Mouse (Mus musculus) liver, embryonic 13.5 days (tissue): Measurements from ENCODE around the gene Olfr124. TPM values are rescaled to one million over a fixed set of nuclear protein-coding genes. Genes with fewer than 3 reads are reported as not detected.

ENCODE experiments used
- ATAC-seq: fragments of 200-750 bp; cut with Nextera tagmentation; 2 replicates; pipeline ENCODE4 v1.8.0; 2017; ENCODE audit warnings: low read depth, mild to moderate bottlenecking, moderate number of reproducible peaks, moderate library complexity
- DNase-seq: peaks from one replicate; pipeline ENCODE4 v3.0.0; 2022
- H3K27ac ChIP-seq: fragments of 300-500 bp; sonication (generic); 2 replicates; pipeline ENCODE4 v1.5.1; 2015; ENCODE audit warnings: moderate library complexity, mild to moderate bottlenecking, inconsistent platforms
- H3K27me3 ChIP-seq: fragments of 300-500 bp; sonication (generic); 2 replicates; pipeline ENCODE4 v1.6.1; 2015; ENCODE audit warnings: mild to moderate bottlenecking, inconsistent platforms
- H3K36me3 ChIP-seq: fragments of 300-500 bp; sonication (generic); 2 replicates; pipeline ENCODE4 v1.6.1; 2015; ENCODE audit warnings: mild to moderate bottlenecking, inconsistent platforms
- H3K4me1 ChIP-seq: fragments of 300-500 bp; sonication (generic); replicated peaks from 2 replicates; pipeline ENCODE4 v1.6.1; 2015; ENCODE audit warnings: inconsistent platforms
- H3K4me2 ChIP-seq: fragments of 300-500 bp; sonication (generic); 2 replicates; pipeline ENCODE4 v1.6.1; 2015; ENCODE audit warnings: inconsistent platforms, mild to moderate bottlenecking, moderate library complexity
- H3K4me3 ChIP-seq: fragments of 300-500 bp; sonication (generic); replicated peaks from 2 replicates; pipeline ENCODE4 v1.5.1; 2015; ENCODE audit warnings: mild to moderate bottlenecking, inconsistent platforms
- H3K9ac ChIP-seq: fragments of 300-500 bp; sonication (generic); 2 replicates; pipeline ENCODE4 v1.6.1; 2015; ENCODE audit warnings: mild to moderate bottlenecking, inconsistent platforms
- H3K9me3 ChIP-seq: fragments of 300-500 bp; sonication (generic); replicated peaks from 2 replicates; pipeline ENCODE4 v1.6.1; 2016; ENCODE audit warnings: inconsistent platforms
- WGBS: fragments of 180-500 bp; shearing (Covaris S2); methylation state at CpG from one replicate; pipeline ENCODE4 v1.1.7; 2015; ENCODE audit not compliant: insufficient replicate concordance; 5-methylcytosine and 5-hydroxymethylcytosine counted together
- polyA plus RNA-seq: library from polyadenylated mRNA; unstranded; fragments of >200 nt; fragmentation: Nextera tagmentation; extraction: Ambion mirVana; gene quantifications from 2 replicates; pipeline ENCODE4 v1.2.1, GENCODE M21; 2015

Gene Olfr124
- polyA plus RNA-seq: not detected in 2 replicates

- ATAC-seq (no peak), DNase-seq (no peak)
- Histone ChIP-seq H3K4me1 (no peaks in the 10 kb centered on the region), H3K27me3 (no peaks in the 10 kb centered on the region), H3K9me3 (no peaks in the 10 kb centered on the region), H3K4me3 (no peak within 1 kb of the TSS), H3K9ac (no peak within 1 kb of the TSS), H3K4me2 (no peak within 1 kb of the TSS), H3K36me3 (no peaks in the 10 kb centered on the region), H3K27ac (no peak within 1 kb of the TSS)
- WGBS: 75% methylated on average over 3 of the region's 3 CpGs
These were observed at the start of gene Olfr124 for GRCm38 (mm10) chr17:37799588-37799987. Gene Olfr124, plus strand, starts transcription at chr17:37799888.

GRCm38 (mm10) chr17:37768307-37768706 is 31.4 kb upstream of the Olfr124 start, which contains the start of gene Olfr122:
Gene Olfr122, plus strand, starts transcription at chr17:37768607.
- no peak within 1 kb of the TSS for H3K9ac ChIP-seq
- no peaks in the 10 kb centered on the region for H3K36me3 ChIP-seq
- H3K27ac ChIP-seq: no peak within 1 kb of the TSS
- ATAC-seq (no peak), DNase-seq (no peak)
- 0 out of 2 replicates have a peak, but pooled peaks cover 4% of the 10 kb centered on the region for H3K9me3 ChIP-seq
- no peaks in the 10 kb centered on the region for H3K27me3 ChIP-seq
- no peak within 1 kb of the TSS for H3K4me3 ChIP-seq
- no peaks in the 10 kb centered on the region for H3K4me1 ChIP-seq
- no peak within 1 kb of the TSS for H3K4me2 ChIP-seq
- 57% methylated on average over 4 of the region's 4 CpGs for WGBS

DNA sequence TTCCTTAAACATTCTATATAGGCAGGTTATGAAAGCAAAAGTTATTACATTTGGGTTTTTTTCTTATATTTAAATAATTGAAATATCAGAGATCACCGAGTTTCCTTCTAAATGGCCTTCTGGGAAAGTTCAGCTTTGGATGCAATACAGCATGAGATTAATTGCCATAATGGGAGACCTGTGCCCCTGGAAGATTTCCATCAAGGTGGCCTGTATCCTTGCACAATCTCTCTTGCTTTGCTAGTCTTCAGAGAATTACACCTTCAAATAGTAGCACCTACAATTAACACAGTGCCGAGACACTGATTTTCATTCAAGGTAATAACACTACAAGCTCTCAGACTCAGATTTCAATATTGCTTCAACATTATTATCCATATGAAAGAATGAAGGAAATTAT is 6.5 kb upstream of the Olfr124 start, which contains the start of gene Olfr123:
Gene Olfr123 (plus strand): TSS at position 301 of the 400 bp plus-strand sequence.
- no peaks in the 10 kb centered on the region for H3K27me3 ChIP-seq
- H3K4me1 ChIP-seq: no peaks in the 10 kb centered on the region
- no peak within 1 kb of the TSS for H3K4me2 ChIP-seq
- ATAC-seq: no peak
- no peak within 1 kb of the TSS for H3K9ac ChIP-seq
- no peak for DNase-seq
- H3K9me3 ChIP-seq: no peaks in the 10 kb centered on the region
- H3K4me3 ChIP-seq: no peak within 1 kb of the TSS
- no peaks in the 10 kb centered on the region for H3K36me3 ChIP-seq
- H3K27ac ChIP-seq: no peak within 1 kb of the TSS
- 76% methylated on average over 2 of the region's 2 CpGs for WGBS

DNA sequence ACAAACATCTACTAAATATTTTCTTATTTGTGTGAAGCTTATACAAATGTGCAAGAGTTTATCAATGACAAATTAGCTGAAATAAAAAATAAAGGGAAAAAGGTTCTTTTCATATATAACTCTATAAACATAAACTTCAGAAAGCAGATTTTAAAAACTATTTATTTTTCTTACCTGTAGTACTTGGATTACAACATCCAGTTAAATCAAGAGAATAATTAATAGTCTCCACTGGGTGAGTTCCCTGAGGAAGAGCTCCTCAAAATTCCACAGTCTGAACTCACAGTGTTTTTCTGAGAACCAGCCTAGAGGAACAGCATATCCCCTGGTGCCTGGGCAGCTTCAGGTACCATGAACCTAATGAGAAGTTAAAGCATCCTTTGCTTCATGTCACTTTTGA is 33.0 kb downstream of the Olfr124 start, which contains the start of gene Olfr125:
Gene Olfr125 (plus strand): TSS at position 301 of the 400 bp plus-strand sequence.
- Histone ChIP-seq H3K4me2 (no peak within 1 kb of the TSS), H3K9me3 (no peaks in the 10 kb centered on the region), H3K9ac (no peak within 1 kb of the TSS), H3K27me3 (no peaks in the 10 kb centered on the region), H3K36me3 (no peaks in the 10 kb centered on the region), H3K4me1 (no peaks in the 10 kb centered on the region), H3K27ac (no peak within 1 kb of the TSS), H3K4me3 (no peak within 1 kb of the TSS)
- no peak for DNase-seq
- ATAC-seq: no peak

DNA sequence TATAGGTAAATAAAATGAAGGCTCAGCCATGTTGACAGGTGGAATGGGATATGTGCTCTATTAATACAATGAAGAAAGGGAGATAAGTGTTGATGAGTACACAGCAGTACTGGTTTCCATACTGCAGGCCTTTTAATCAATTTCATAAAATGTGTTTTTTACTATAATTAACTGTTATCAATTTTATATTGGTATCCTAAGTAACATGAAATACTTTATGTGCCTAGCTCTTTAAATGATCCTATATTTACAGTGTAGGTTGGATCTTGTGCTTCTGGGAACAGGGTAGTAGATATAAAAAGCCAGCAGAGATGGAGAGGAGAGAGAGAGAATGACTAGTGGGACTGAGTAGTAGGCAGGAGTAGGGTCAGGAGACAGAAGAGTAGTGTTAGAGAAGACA is 47.5 kb downstream of the Olfr124 start, which contains the start of gene Olfr126:
Gene Olfr126 (plus strand): TSS at position 301 of the 400 bp plus-strand sequence.
- Histone ChIP-seq H3K9me3 (no peaks in the 10 kb centered on the region), H3K36me3 (no peaks in the 10 kb centered on the region), H3K9ac (no peak within 1 kb of the TSS), H3K27ac (no peak within 1 kb of the TSS), H3K4me1 (no peaks in the 10 kb centered on the region), H3K27me3 (no peaks in the 10 kb centered on the region), H3K4me2 (no peak within 1 kb of the TSS), H3K4me3 (no peak within 1 kb of the TSS)
- DNase-seq (no peak), ATAC-seq (no peak)

Other genes starting within 250 kb of the Olfr124 start
- gene Olfr112, start 230.4 kb upstream of the Olfr124 start, polyA plus RNA-seq: not detected in 2 replicates
- not detected in 2 replicates for gene Olfr113, start 222.2 kb upstream of the Olfr124 start, polyA plus RNA-seq
- not detected in 2 replicates for gene Olfr114, start 207.1 kb upstream of the Olfr124 start, polyA plus RNA-seq
- gene Olfr115, start 172.8 kb upstream of the Olfr124 start, polyA plus RNA-seq: not detected in 2 replicates
- not detected in 2 replicates for gene Olfr116, start 172.7 kb upstream of the Olfr124 start, polyA plus RNA-seq
- not detected in 2 replicates for gene Olfr117, start 136.1 kb upstream of the Olfr124 start, polyA plus RNA-seq
- gene Olfr118, start 132.9 kb upstream of the Olfr124 start, polyA plus RNA-seq: not detected in 2 replicates
- gene Olfr119, start 103.3 kb upstream of the Olfr124 start, polyA plus RNA-seq: not detected in 2 replicates
- gene Olfr120, start 78.1 kb upstream of the Olfr124 start, polyA plus RNA-seq: not detected in 2 replicates
- gene Olfr121, start 51.0 kb upstream of the Olfr124 start, polyA plus RNA-seq: not detected in 2 replicates
- gene Olfr122, start 31.3 kb upstream of the Olfr124 start, polyA plus RNA-seq: not detected in 2 replicates
- gene Olfr123, start 6.4 kb upstream of the Olfr124 start, polyA plus RNA-seq: not detected in 2 replicates
- gene Olfr125, start 33.1 kb downstream of the Olfr124 start, polyA plus RNA-seq: not detected in 2 replicates
- not detected in 2 replicates for gene Olfr126, start 47.6 kb downstream of the Olfr124 start, polyA plus RNA-seq
- gene Olfr127, start 100.5 kb downstream of the Olfr124 start, polyA plus RNA-seq: not detected in 2 replicates
- not detected in 2 replicates for gene Olfr128, start 120.7 kb downstream of the Olfr124 start, polyA plus RNA-seq
- not detected in 2 replicates for gene Olfr761, start 153.2 kb downstream of the Olfr124 start, polyA plus RNA-seq